Mouse (Mus musculus) liver, embryonic 11.5 days (tissue): ENCODE results near the gene Mrpl32. TPM values are rescaled to one million over a fixed set of nuclear protein-coding genes. Genes with fewer than 3 reads are reported as not detected.

Experiments used
- ATAC-seq: fragments of 200-750 bp; cut with Nextera tagmentation; replicated peaks from 2 replicates; pipeline ENCODE4 v1.8.0; 2017; ENCODE audit warnings: moderate number of reproducible peaks, mild to moderate bottlenecking, moderate TSS enrichment, moderate library complexity; ENCODE audit not compliant: low FRiP score
- DNase-seq: peaks from one replicate; pipeline ENCODE4 v3.0.0-alpha.2; 2017; ENCODE audit warnings: low spot score
- H3K27ac ChIP-seq: fragments of 300-500 bp; sonication (generic); 2 replicates; pipeline ENCODE4 v1.5.1; 2014; ENCODE audit warnings: mild to moderate bottlenecking, low read depth, low read length, control low read depth
- H3K27me3 ChIP-seq: fragments of 300-500 bp; sonication (generic); replicated peaks from 2 replicates; pipeline ENCODE4 v1.6.1; 2014; ENCODE audit warnings: low read length, mixed read lengths; ENCODE audit not compliant: control insufficient read depth, insufficient read depth
- H3K36me3 ChIP-seq: fragments of 300-500 bp; sonication (generic); 2 replicates; pipeline ENCODE4 v1.6.1; 2014; ENCODE audit warnings: mild to moderate bottlenecking, low read length, moderate library complexity, mixed read lengths; ENCODE audit not compliant: control insufficient read depth, insufficient read depth
- H3K4me1 ChIP-seq: fragments of 300-500 bp; sonication (generic); replicated peaks from 2 replicates; pipeline ENCODE4 v1.6.1; 2014; ENCODE audit warnings: low read length, mixed read lengths; ENCODE audit not compliant: control insufficient read depth, insufficient read depth
- H3K4me2 ChIP-seq: fragments of 300-500 bp; sonication (generic); 2 replicates; pipeline ENCODE4 v1.6.1; 2014; ENCODE audit warnings: mild to moderate bottlenecking, control low read depth, moderate library complexity
- H3K4me3 ChIP-seq: fragments of 300-500 bp; sonication (generic); 2 replicates; pipeline ENCODE4 v1.5.1; 2014; ENCODE audit warnings: low read depth, low read length, control low read depth
- H3K9ac ChIP-seq: fragments of 300-500 bp; sonication (generic); 2 replicates; pipeline ENCODE4 v1.6.1; 2014; ENCODE audit warnings: low read depth, low read length, control low read depth
- H3K9me3 ChIP-seq: fragments of 300-500 bp; sonication (generic); 2 replicates; pipeline ENCODE4 v1.6.1; 2016; ENCODE audit warnings: low read length, inconsistent platforms, mixed read lengths; ENCODE audit not compliant: control insufficient read depth
- WGBS: fragments of 180-500 bp; shearing (Covaris S2); extraction: QIAGEN DNeasy Blood & Tissue Kit; methylation state at CpG from one replicate; pipeline ENCODE4 v1.1.7; 2014; 5-methylcytosine and 5-hydroxymethylcytosine counted together
- polyA plus RNA-seq: library from polyadenylated mRNA; unstranded; fragments of >200 nt; fragmentation: Nextera tagmentation; extraction: Ambion mirVana; gene quantifications from 2 replicates; pipeline ENCODE4 v1.2.1, GENCODE M21; 2014

The Mrpl32 gene
- polyA plus RNA-seq: 141 TPM in 2 replicates

DNA sequence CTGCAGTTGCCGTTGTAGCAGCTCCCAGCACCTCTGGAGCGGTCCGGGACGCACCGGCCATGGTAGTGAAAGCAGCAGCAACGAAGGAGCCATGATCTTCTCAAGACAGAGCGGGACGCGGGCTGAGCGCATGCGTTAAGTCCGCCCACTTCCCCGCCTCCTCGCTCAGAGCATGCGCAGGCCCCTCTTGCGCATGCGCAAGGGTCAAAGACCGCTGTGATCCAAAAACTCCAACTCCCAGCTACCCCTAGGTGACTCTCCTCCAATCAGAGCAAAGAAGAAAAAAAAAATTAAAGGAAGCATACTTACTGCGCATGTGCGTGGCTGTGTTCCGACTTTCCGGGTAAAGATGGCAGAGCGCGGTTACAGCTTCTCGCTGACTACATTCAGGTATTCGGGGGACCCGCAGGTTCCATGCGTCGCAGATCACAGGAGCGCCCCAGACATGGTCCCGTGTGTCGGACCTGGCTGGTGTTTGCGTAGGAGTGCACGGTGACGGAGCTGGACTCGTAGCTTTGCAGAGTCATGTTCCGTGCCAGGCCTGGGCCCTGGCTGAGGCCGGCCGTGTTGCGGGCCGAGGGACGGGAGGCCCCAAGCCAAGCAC, at the start of gene Mrpl32, which contains the start of gene Psma2:
TSS of gene Mrpl32 (minus strand) at position 240 of the 604 bp plus-strand sequence.
TSS of gene Psma2 (plus strand) at position 315 of the 604 bp plus-strand sequence.
- peak; percentile 96 for ATAC-seq
- no peaks in the 10 kb centered on the region; the same call in 1 of the 2 replicates for H3K4me1 ChIP-seq
- peaks cover 13% of the 10 kb centered on the region; the same call in 1 of the 2 replicates for H3K36me3 ChIP-seq
- H3K9me3 ChIP-seq: no peaks in the 10 kb centered on the region
- H3K9ac ChIP-seq: peak within 1 kb of the TSS; percentile 87
- peak within 1 kb of the TSS; percentile 85 for H3K4me3 ChIP-seq
- peak within 1 kb of the TSS; percentile 50; the same call in 1 of the 2 replicates for H3K27ac ChIP-seq
- DNase-seq: peak; percentile 94
- WGBS: under 1% methylated on average over 42 of the region's 42 CpGs
- peak within 1 kb of the TSS; percentile 70 for H3K4me2 ChIP-seq
- H3K27me3 ChIP-seq: no peaks in the 10 kb centered on the region

- Histone ChIP-seq H3K9me3 (no peaks in the 10 kb centered on the region), H3K4me3 (no peak overlapping the region), H3K27me3 (no peaks in the 10 kb centered on the region), H3K4me2 (no peak overlapping the region), H3K4me1 (no peaks in the 10 kb centered on the region), H3K36me3 (no peaks in the 10 kb centered on the region), H3K9ac (no peak overlapping the region), H3K27ac (no peak overlapping the region)
- DNase-seq (no peak), ATAC-seq (no peak)
- WGBS: 34% methylated on average over 1 of the region's 1 CpGs
These were observed 36.3 kb upstream of the Mrpl32 start for GRCm38 (mm10) chr13:14649301-14649700.

DNA sequence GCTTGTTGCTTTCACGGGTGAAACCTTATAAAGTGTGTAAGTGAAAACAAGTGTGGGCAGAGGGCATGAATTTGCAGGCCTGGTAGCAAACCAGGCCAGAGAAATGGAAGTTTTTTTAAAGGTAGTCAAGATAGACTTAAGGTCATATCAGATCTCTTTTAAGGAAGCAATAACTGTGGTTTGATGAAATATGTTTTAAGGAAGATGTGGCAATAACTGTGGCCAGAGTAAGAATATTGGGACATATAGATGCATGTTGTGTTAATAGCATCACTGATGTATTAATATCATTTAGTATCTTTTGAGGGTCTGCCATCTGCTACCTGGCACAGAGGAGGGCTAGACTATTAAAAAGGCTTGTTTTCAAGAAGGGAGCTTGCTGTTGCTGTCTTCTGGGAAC, 27.0 kb upstream of the Mrpl32 start:
- Histone ChIP-seq H3K36me3 (peaks cover 11% of the 10 kb centered on the region), H3K4me3 (no peak overlapping the region), H3K9ac (no peak overlapping the region), H3K4me2 (no peak overlapping the region), H3K9me3 (no peaks in the 10 kb centered on the region), H3K4me1 (no peaks in the 10 kb centered on the region), H3K27ac (no peak overlapping the region), H3K27me3 (no peaks in the 10 kb centered on the region)
- ATAC-seq (no peak), DNase-seq (no peak)
- 60% methylated on average over 1 of the region's 1 CpGs for WGBS

DNA sequence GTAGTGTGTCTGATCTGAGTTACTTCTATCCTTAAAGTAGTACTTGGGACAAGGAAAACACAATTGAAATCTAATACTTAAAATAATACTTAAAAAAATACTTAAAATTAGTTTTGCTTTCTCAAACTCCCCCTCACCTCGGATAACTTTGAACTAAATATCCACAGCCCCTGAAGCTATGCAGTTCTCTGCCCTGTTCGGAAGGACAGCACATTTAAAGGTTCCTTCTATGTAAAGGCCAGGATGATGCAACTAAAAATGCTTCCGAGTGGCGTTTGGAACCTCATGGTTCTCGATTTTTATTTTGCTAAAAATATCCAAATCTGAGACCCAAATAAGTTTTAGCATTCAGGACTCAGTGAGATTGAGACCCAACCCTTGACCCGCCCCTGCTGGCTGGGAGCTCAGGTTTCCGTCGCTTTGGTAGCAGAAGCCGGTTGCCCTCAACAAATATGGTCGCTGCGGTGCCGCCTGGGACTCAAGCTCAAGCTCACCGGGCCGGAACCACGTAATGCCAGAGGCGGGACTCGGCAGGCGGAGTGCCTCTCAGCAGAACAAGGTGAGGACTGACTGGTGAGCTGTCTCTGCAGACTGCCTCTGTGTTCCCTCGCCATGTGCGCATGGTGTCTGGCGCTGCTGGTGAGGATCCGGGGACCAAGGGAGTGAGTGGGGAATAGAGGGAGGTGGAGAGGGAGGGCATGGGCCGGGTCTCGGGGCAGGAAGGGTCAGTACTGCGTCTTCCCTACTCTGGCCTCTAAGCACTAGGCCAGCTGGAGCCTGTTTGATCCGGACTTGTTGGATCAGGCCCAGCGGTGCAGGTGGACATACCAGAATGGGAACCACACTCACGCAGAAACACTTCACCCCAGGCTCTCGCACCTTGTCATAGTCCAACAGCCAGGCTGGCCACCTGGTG, 17.0 kb upstream of the Mrpl32 start, which contains the start of gene AW209491:
TSS of gene AW209491 (plus strand) at position 429 of the 916 bp plus-strand sequence.
- Histone ChIP-seq H3K9ac (peak within 1 kb of the TSS; percentile 72), H3K27ac (no peak within 1 kb of the TSS), H3K9me3 (no peaks in the 10 kb centered on the region), H3K4me2 (peak within 1 kb of the TSS; percentile 76), H3K4me1 (no peaks in the 10 kb centered on the region), H3K4me3 (peak within 1 kb of the TSS; percentile 70), H3K36me3 (peaks cover 9% of the 10 kb centered on the region; the same call in 1 of the 2 replicates), H3K27me3 (no peaks in the 10 kb centered on the region)
- 2% methylated on average over 29 of the region's 29 CpGs for WGBS
- peak; percentile 91 for DNase-seq
- peak; percentile 97 for ATAC-seq

DNA sequence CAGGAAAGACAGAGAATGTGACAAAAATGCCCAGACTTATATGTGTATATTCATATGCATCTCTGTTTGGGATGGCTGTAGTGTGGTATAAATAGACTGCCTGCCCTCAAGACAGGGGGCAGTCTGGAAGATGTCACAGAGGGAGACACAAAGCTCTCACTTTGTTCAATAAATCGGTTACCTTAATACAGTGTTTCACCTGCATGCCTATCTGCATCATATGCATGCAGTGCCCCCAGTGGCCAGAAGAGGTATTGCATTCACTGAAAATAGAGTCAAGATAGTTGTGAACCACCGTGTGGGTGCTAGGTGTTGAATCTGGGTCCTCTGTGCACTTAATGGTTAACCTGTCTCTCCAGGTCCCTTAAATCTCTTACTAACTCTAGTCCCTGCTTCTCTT, 5.8 kb upstream of the Mrpl32 start:
- no peaks in the 10 kb centered on the region for H3K9me3 ChIP-seq
- ATAC-seq: peak; percentile 66

DNA sequence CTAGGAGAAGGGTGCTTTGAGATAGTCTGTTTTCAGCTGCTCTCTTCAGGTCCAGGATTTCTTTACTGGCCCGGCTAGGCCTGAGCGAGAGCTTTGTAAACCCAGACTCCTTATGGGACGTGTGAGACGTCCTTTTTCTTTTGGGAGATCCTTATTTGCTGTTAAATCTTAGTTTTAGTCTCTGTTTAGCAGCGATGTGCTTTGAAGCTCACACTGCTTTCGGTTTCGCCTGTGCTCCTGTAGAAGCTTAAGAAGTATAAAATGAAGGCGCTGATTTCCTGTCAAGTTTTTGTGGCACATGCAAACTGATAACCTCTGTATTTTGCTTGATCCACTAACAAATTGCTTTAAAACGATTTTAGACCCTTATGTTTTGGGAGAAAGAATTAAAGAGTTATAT, 588 bp upstream of the Mrpl32 start:
- Histone ChIP-seq H3K27me3 (no peaks in the 10 kb centered on the region), H3K36me3 (peaks cover 13% of the 10 kb centered on the region; the same call in 1 of the 2 replicates), H3K4me1 (no peaks in the 10 kb centered on the region; the same call in 1 of the 2 replicates), H3K9ac (peak overlapping the region; percentile 87), H3K27ac (peak overlapping the region; percentile 50; the same call in 1 of the 2 replicates), H3K4me3 (peak overlapping the region; percentile 85), H3K4me2 (peak overlapping the region; percentile 56), H3K9me3 (no peaks in the 10 kb centered on the region)
- DNase-seq (no peak), ATAC-seq (no peak)
- 2% methylated on average over 9 of the region's 9 CpGs for WGBS

More for the DNA sequence above, 5.8 kb upstream of the Mrpl32 start:
- Histone ChIP-seq H3K36me3 (peaks cover 28% of the 10 kb centered on the region; the same call in 1 of the 2 replicates), H3K4me1 (no peaks in the 10 kb centered on the region), H3K9ac (no peak overlapping the region), H3K4me2 (no peak overlapping the region), H3K27ac (no peak overlapping the region), H3K4me3 (no peak overlapping the region), H3K27me3 (no peaks in the 10 kb centered on the region)
- whole genome bisulfite sequencing: 43% methylated on average over 2 of the region's 2 CpGs
- no peak for DNase-seq

DNA sequence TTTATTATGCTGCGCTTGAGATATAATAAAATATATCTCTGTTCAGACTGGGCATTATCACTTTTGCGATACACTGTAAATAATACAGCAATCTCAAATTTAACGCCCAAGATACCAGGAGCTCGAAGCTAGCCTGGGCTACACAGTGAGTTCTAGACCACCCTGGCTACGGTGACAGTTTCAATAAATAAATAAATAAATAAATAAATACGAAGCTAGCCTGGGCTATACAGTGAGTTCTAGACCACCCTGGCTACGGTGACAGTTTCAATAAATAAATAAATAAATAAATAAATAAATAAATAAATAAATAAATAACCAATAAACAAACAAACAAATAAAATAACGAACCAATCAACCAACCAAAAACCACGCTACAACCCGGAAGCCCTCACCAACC, 502 bp downstream of the Mrpl32 start:
- WGBS: 4% methylated on average over 10 of the region's 10 CpGs
- H3K36me3 ChIP-seq: peaks cover 10% of the 10 kb centered on the region; the same call in 1 of the 2 replicates
- H3K9ac ChIP-seq: peak overlapping the region; percentile 82
- no peaks in the 10 kb centered on the region for H3K9me3 ChIP-seq
- peak overlapping the region; percentile 85 for H3K4me3 ChIP-seq
- ATAC-seq (peak; percentile 56), DNase-seq (no peak)
- H3K4me1 ChIP-seq: no peaks in the 10 kb centered on the region; the same call in 1 of the 2 replicates
- H3K27me3 ChIP-seq: no peaks in the 10 kb centered on the region
- peak overlapping the region; percentile 50; the same call in 1 of the 2 replicates for H3K27ac ChIP-seq
- H3K4me2 ChIP-seq: peak overlapping the region; percentile 70

DNA sequence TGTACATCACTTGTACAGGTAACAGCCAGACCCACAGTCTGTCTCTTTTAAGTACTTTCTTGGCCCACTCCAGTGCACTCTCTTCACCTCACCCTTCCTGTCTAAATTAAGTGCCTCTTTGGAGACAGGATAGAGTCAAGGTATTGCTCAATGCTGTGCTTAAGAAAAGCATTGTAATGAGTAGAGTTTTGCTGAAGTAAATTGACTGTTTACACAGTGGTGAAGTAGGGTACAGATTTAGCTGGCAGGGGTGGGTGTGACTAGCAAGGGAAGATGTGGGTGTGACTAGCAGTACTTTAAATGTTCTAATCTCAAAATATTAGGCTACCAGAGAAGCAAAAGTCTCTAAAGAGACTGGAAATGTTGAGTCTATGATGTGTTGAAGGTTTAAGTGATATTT, 5.3 kb downstream of the Mrpl32 start:
- H3K9ac ChIP-seq: no peak overlapping the region
- H3K27ac ChIP-seq: no peak overlapping the region
- no peaks in the 10 kb centered on the region; the same call in 1 of the 2 replicates for H3K4me1 ChIP-seq
- peaks cover 4% of the 10 kb centered on the region; the same call in 1 of the 2 replicates for H3K36me3 ChIP-seq
- no peak for DNase-seq
- no peaks in the 10 kb centered on the region for H3K27me3 ChIP-seq
- no peak overlapping the region for H3K4me2 ChIP-seq
- no peaks in the 10 kb centered on the region for H3K9me3 ChIP-seq
- H3K4me3 ChIP-seq: no peak overlapping the region
- no peak for ATAC-seq
